Mouse (Mus musculus): ENCODE measurements around the gene Cd47. TPM values are rescaled to one million over a fixed set of nuclear protein-coding genes. Genes with fewer than 3 reads are reported as not detected.
A peak's percentile ranks its signal among the peaks of the same experiment; 100 is the strongest.

Cd47 gene
- total RNA-seq, 1 experiment from 2014 or later: 337 TPM

GRCm38 (mm10) chr16:49892945-49893344, 92.6 kb downstream of the Cd47 start:
- ATAC-seq (replicated peaks; ENCODE audit: insufficient number of reproducible peaks, low FRiP score, low TSS enrichment, poor library complexity, severe bottlenecking): 0 out of 2 replicates have a peak, but pooled peaks have one; percentile 44

- no peak for ATAC-seq (replicated peaks; ENCODE audit: insufficient number of reproducible peaks, low FRiP score, low TSS enrichment, poor library complexity, severe bottlenecking)
These were observed 94.3 kb downstream of the Cd47 start for GRCm38 (mm10) chr16:49894624-49895023.

GRCm38 (mm10) chr16:49896132-49896531, 95.8 kb downstream of the Cd47 start:
- ATAC-seq (replicated peaks; ENCODE audit: insufficient number of reproducible peaks, low FRiP score, low TSS enrichment, poor library complexity, severe bottlenecking): no peak

- no peak for ATAC-seq (replicated peaks; ENCODE audit: insufficient number of reproducible peaks, low FRiP score, low TSS enrichment, poor library complexity, severe bottlenecking)
These were observed 101.1 kb downstream of the Cd47 start for GRCm38 (mm10) chr16:49901395-49901794.

- no peak for ATAC-seq (replicated peaks; ENCODE audit: insufficient number of reproducible peaks, low FRiP score, low TSS enrichment, poor library complexity, severe bottlenecking)
These were observed 101.8 kb downstream of the Cd47 start for GRCm38 (mm10) chr16:49902083-49902482.

GRCm38 (mm10) chr16:49904248-49904930, 104.1 kb downstream of the Cd47 start:
- ATAC-seq (replicated peaks; ENCODE audit: insufficient number of reproducible peaks, low FRiP score, low TSS enrichment, poor library complexity, severe bottlenecking): no peak

- no peak for ATAC-seq (replicated peaks; ENCODE audit: insufficient number of reproducible peaks, low FRiP score, low TSS enrichment, poor library complexity, severe bottlenecking)
These were observed 104.7 kb downstream of the Cd47 start for GRCm38 (mm10) chr16:49905041-49905440.

- 0 out of 2 replicates have a peak, but pooled peaks have one; percentile 24 for ATAC-seq (replicated peaks; ENCODE audit: insufficient number of reproducible peaks, low FRiP score, low TSS enrichment, poor library complexity, severe bottlenecking)
These were observed 105.3 kb downstream of the Cd47 start for GRCm38 (mm10) chr16:49905601-49906001.

GRCm38 (mm10) chr16:49906066-49906465, 105.7 kb downstream of the Cd47 start:
- no peak for ATAC-seq (replicated peaks; ENCODE audit: insufficient number of reproducible peaks, low FRiP score, low TSS enrichment, poor library complexity, severe bottlenecking)

GRCm38 (mm10) chr16:49906940-49907339, 106.6 kb downstream of the Cd47 start:
- no peak for ATAC-seq (replicated peaks; ENCODE audit: insufficient number of reproducible peaks, low FRiP score, low TSS enrichment, poor library complexity, severe bottlenecking)

- ATAC-seq (replicated peaks; ENCODE audit: insufficient number of reproducible peaks, low FRiP score, low TSS enrichment, poor library complexity, severe bottlenecking): peak; percentile 83
These were observed 107.0 kb downstream of the Cd47 start for GRCm38 (mm10) chr16:49907356-49907755.

- ATAC-seq (replicated peaks; ENCODE audit: insufficient number of reproducible peaks, low FRiP score, low TSS enrichment, poor library complexity, severe bottlenecking): no peak
These were observed 109.2 kb downstream of the Cd47 start for GRCm38 (mm10) chr16:49909536-49909935.

GRCm38 (mm10) chr16:49914094-49914493, 113.8 kb downstream of the Cd47 start:
- ATAC-seq (replicated peaks; ENCODE audit: insufficient number of reproducible peaks, low FRiP score, low TSS enrichment, poor library complexity, severe bottlenecking): no peak

GRCm38 (mm10) chr16:49915532-49916476, 115.5 kb downstream of the Cd47 start:
- no peak for ATAC-seq (replicated peaks; ENCODE audit: insufficient number of reproducible peaks, low FRiP score, low TSS enrichment, poor library complexity, severe bottlenecking)

GRCm38 (mm10) chr16:49920191-49920590, 119.9 kb downstream of the Cd47 start:
- no peak for ATAC-seq (replicated peaks; ENCODE audit: insufficient number of reproducible peaks, low FRiP score, low TSS enrichment, poor library complexity, severe bottlenecking)

GRCm38 (mm10) chr16:49921677-49922076, 121.3 kb downstream of the Cd47 start:
- no peak for ATAC-seq (replicated peaks; ENCODE audit: insufficient number of reproducible peaks, low FRiP score, low TSS enrichment, poor library complexity, severe bottlenecking)

- ATAC-seq (replicated peaks; ENCODE audit: insufficient number of reproducible peaks, low FRiP score, low TSS enrichment, poor library complexity, severe bottlenecking): no peak
These were observed 121.8 kb downstream of the Cd47 start for GRCm38 (mm10) chr16:49922098-49922497.

- no peak for ATAC-seq (replicated peaks; ENCODE audit: insufficient number of reproducible peaks, low FRiP score, low TSS enrichment, poor library complexity, severe bottlenecking)
These were observed 123.4 kb downstream of the Cd47 start for GRCm38 (mm10) chr16:49923720-49924119.

GRCm38 (mm10) chr16:49924941-49925340, 124.6 kb downstream of the Cd47 start:
- ATAC-seq (replicated peaks; ENCODE audit: insufficient number of reproducible peaks, low FRiP score, low TSS enrichment, poor library complexity, severe bottlenecking): no peak

- ATAC-seq (replicated peaks; ENCODE audit: insufficient number of reproducible peaks, low FRiP score, low TSS enrichment, poor library complexity, severe bottlenecking): no peak
These were observed 132.9 kb downstream of the Cd47 start for GRCm38 (mm10) chr16:49933274-49933673.
